Mouse (Mus musculus) MEL (cell line): ENCODE data around the gene Trpd52l3. TPM values are rescaled to one million over a fixed set of nuclear protein-coding genes. Genes with fewer than 3 reads are reported as not detected.
A peak's percentile ranks its signal among the peaks of the same experiment; 100 is the strongest.

Experiments
- DNase-seq: peaks from one replicate; pipeline ENCODE4 v3.0.0; 2011; ENCODE audit warnings: low read depth, low spot score
- H3K27ac ChIP-seq: 2 replicates; pipeline ENCODE4 v1.5.1; 2012; ENCODE audit warnings: low read depth, mild to moderate bottlenecking, control low read depth, low read length, moderate library complexity; ENCODE audit not compliant: control insufficient read depth
- H3K27me3 ChIP-seq, 2 experiments: fragments of 150-350 bp in 1 of 2; sonication (generic) in 1 of 2; 2 replicates each; pipeline ENCODE4 v1.6.1; 2012; ENCODE audit warnings: low read length in 2 of 2, mild to moderate bottlenecking in 2 of 2, improper control_type of control experiment in 1 of 2, moderate library complexity in 1 of 2; ENCODE audit not compliant: insufficient read depth in 2 of 2, control insufficient read depth in 1 of 2
- H3K36me3 ChIP-seq, 2 experiments: 2 replicates each; pipeline ENCODE4 v1.6.1; 2012 to 2014; ENCODE audit warnings: low read length in 2 of 2, improper control_type of control experiment in 1 of 2, inconsistent platforms in 1 of 2, mild to moderate bottlenecking in 1 of 2; ENCODE audit not compliant: insufficient read depth in 2 of 2, control insufficient read depth in 1 of 2
- H3K4me1 ChIP-seq, 2 experiments: fragments of 150-350 bp in 1 of 2; sonication (generic) in 1 of 2; 2 replicates each; pipeline ENCODE4 v1.6.1; 2012; ENCODE audit warnings: low read length in 2 of 2, improper control_type of control experiment in 1 of 2, mild to moderate bottlenecking in 1 of 2; ENCODE audit not compliant: insufficient read depth in 2 of 2, control insufficient read depth in 1 of 2
- H3K4me3 ChIP-seq, 2 experiments: fragments of 150-350 bp in 1 of 2; sonication (generic) in 1 of 2; 2 replicates each; pipeline ENCODE4 v1.5.1; 2012; ENCODE audit warnings: low read depth in 2 of 2, low read length in 2 of 2, mild to moderate bottlenecking in 2 of 2, moderate library complexity in 2 of 2, control low read depth in 1 of 2, improper control_type of control experiment in 1 of 2; ENCODE audit not compliant: control insufficient read depth in 1 of 2, insufficient read depth in 1 of 2
- H3K79me2 ChIP-seq: 2 replicates; pipeline ENCODE4 v1.6.1; 2012; ENCODE audit warnings: mild to moderate bottlenecking, low read length, moderate library complexity; ENCODE audit not compliant: control insufficient read depth, poor library complexity, insufficient read depth
- H3K9ac ChIP-seq: 2 replicates; pipeline ENCODE4 v1.6.1; 2012; ENCODE audit warnings: low read depth, mild to moderate bottlenecking, control low read depth, low read length, moderate library complexity; ENCODE audit not compliant: control insufficient read depth, poor library complexity, severe bottlenecking
- H3K9me3 ChIP-seq: fragments of 150-350 bp; sonication (generic); replicated peaks from 2 replicates; pipeline ENCODE4 v1.6.1; 2012; ENCODE audit warnings: mild to moderate bottlenecking, low read length, improper control_type of control experiment, moderate library complexity; ENCODE audit not compliant: insufficient read depth
- CHD2 ChIP-seq: IDR thresholded peaks from 2 replicates; pipeline ENCODE4 v1.6.1; 2011; ENCODE audit warnings: low read length, improper control_type of control experiment
- CTCF ChIP-seq, 3 experiments: IDR thresholded peaks in 2 of 3; conservative IDR thresholded peaks in 1 of 3; 2 replicates each; pipeline ENCODE4 v1.5.1; 2011 to 2012; ENCODE audit warnings: low read length in 3 of 3, low read depth in 2 of 3, mild to moderate bottlenecking in 2 of 3, improper control_type of control experiment in 1 of 3, inconsistent platforms in 1 of 3, mixed read lengths in 1 of 3, moderate library complexity in 1 of 3; ENCODE audit not compliant: control insufficient read depth in 1 of 3, insufficient read depth in 1 of 3, poor library complexity in 1 of 3, severe bottlenecking in 1 of 3
- E2F4 ChIP-seq: IDR thresholded peaks from 2 replicates; pipeline ENCODE4 v1.6.1; 2011; ENCODE audit warnings: low read depth, low read length, improper control_type of control experiment, borderline replicate concordance
- ELF1 ChIP-seq: IDR thresholded peaks from 2 replicates; pipeline ENCODE4 v1.6.1; 2014; ENCODE audit warnings: low read depth, mild to moderate bottlenecking, inconsistent platforms, low read length, improper control_type of control experiment, moderate library complexity
- EP300 ChIP-seq, 2 experiments: IDR thresholded peaks; 2 replicates each; pipeline ENCODE4 v1.6.1; 2011; ENCODE audit warnings: improper control_type of control experiment in 2 of 2, low read length in 2 of 2, low read depth in 1 of 2, mild to moderate bottlenecking in 1 of 2
- GATA1 ChIP-seq: IDR thresholded peaks from 2 replicates; pipeline ENCODE4 v1.6.1; 2011; ENCODE audit warnings: low read depth, low read length, improper control_type of control experiment
- HCFC1 ChIP-seq: IDR thresholded peaks from 2 replicates; pipeline ENCODE4 v1.6.1; 2012; ENCODE audit warnings: low read depth, mild to moderate bottlenecking, inconsistent platforms, low read length, improper control_type of control experiment, moderate library complexity
- JUND ChIP-seq: IDR thresholded peaks from 2 replicates; pipeline ENCODE4 v1.6.1; 2011; ENCODE audit warnings: low read depth, mild to moderate bottlenecking, improper control_type of control experiment, low read length
- MEF2A ChIP-seq: IDR thresholded peaks from 2 replicates; pipeline ENCODE4 v1.6.1; 2014; ENCODE audit warnings: low read depth, mild to moderate bottlenecking, inconsistent platforms, low read length, improper control_type of control experiment; ENCODE audit not compliant: poor library complexity, insufficient replicate concordance, severe bottlenecking; ENCODE audit errors: extremely low read depth
- MXI1 ChIP-seq: IDR thresholded peaks from 2 replicates; pipeline ENCODE4 v1.6.1; 2011; ENCODE audit warnings: mild to moderate bottlenecking, low read depth, low read length, improper control_type of control experiment
- MYC ChIP-seq: IDR thresholded peaks from 2 replicates; pipeline ENCODE4 v1.6.1; 2011; ENCODE audit warnings: low read depth, mild to moderate bottlenecking, low read length, improper control_type of control experiment, moderate library complexity
- NELFE ChIP-seq: IDR thresholded peaks from 2 replicates; pipeline ENCODE4 v1.6.1; 2011; ENCODE audit warnings: low read depth, low read length, improper control_type of control experiment
- NRF1 ChIP-seq: IDR thresholded peaks from 2 replicates; pipeline ENCODE4 v1.6.1; 2014; ENCODE audit warnings: low read depth, mild to moderate bottlenecking, inconsistent platforms, low read length, improper control_type of control experiment, moderate library complexity; ENCODE audit not compliant: poor library complexity, insufficient read depth, severe bottlenecking
- POLR2AphosphoS2 ChIP-seq: IDR thresholded peaks from 2 replicates; pipeline ENCODE4 v1.6.1; 2011; ENCODE audit warnings: low read length, improper control_type of control experiment
- POLR2AphosphoS5 ChIP-seq: IDR thresholded peaks from 2 replicates; pipeline ENCODE4 v1.6.1; 2012; ENCODE audit warnings: low read depth, borderline replicate concordance, mild to moderate bottlenecking, inconsistent platforms, low read length, moderate library complexity, mixed read lengths
- SIN3A ChIP-seq: IDR thresholded peaks from 2 replicates; pipeline ENCODE4 v1.6.1; 2012; ENCODE audit warnings: low read length, improper control_type of control experiment, inconsistent platforms
- TAL1 ChIP-seq: IDR thresholded peaks from 2 replicates; pipeline ENCODE4 v1.6.1; 2012; ENCODE audit warnings: mild to moderate bottlenecking, inconsistent platforms, low read length, moderate library complexity, mixed read lengths
- TBP ChIP-seq: IDR thresholded peaks from 2 replicates; pipeline ENCODE4 v1.8.0; 2011; ENCODE audit warnings: low read depth, low read length, improper control_type of control experiment
- UBTF ChIP-seq: IDR thresholded peaks from 2 replicates; pipeline ENCODE4 v1.6.1; 2012; ENCODE audit warnings: low read depth, mild to moderate bottlenecking, inconsistent platforms, low read length, improper control_type of control experiment, moderate library complexity, borderline replicate concordance; ENCODE audit not compliant: insufficient read depth
- ZMIZ1 ChIP-seq: IDR thresholded peaks from 2 replicates; pipeline ENCODE4 v1.6.1; 2012; ENCODE audit warnings: low read depth, mild to moderate bottlenecking, inconsistent platforms, low read length, improper control_type of control experiment, moderate library complexity
- ZNF384 ChIP-seq: IDR thresholded peaks from 2 replicates; pipeline ENCODE4 v1.6.1; 2012; ENCODE audit warnings: low read depth, mild to moderate bottlenecking, inconsistent platforms, low read length, improper control_type of control experiment
- polyA plus RNA-seq, 2 experiments: library from polyadenylated mRNA; stranded (reverse) in 1 of 2; unstranded in 1 of 2; fragments of >175 nt in 1 of 2; fragments of >200 nt in 1 of 2; gene quantifications; 2 replicates each; pipeline versions ENCODE4 v1.2.1 to v1.2.4; 2012; ENCODE audit warnings: low replicate concordance in 2 of 2, low read depth in 1 of 2; ENCODE audit not compliant: insufficient read length in 2 of 2, insufficient read depth in 1 of 2, missing spikeins in 1 of 2
- total RNA-seq: library from RNA; depleted of rRNA; stranded (reverse); fragments of 300-350 nt; gene quantifications from 2 replicates; pipeline ENCODE4 v1.2.3, GENCODE M21; 2012

Trpd52l3 gene
- total and polyA plus RNA-seq, 3 experiments = not detected

DNA sequence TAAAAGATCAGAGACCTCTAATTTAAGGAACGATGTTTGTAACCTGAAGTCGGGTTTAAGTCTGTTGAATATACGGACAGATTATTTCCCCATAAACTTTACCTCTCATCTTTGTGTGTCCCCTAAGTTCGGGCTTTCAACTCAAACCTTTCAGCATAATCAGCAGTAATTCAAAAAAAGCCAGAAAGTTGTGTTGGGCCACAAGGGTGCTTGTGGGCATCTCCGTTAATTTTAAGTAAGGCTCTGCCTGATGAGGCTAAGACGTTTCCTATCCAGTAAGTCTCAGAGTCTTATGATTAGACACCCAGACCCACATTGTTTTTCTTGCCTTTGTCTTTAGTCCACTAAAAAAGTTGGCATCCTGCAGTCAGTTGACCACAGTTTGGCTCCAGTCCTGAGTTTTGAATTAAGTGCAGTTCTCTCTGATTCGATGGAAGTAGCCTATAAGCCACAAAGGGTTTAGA is 27.9 kb downstream of the Trpd52l3 start (continued):
- TF ChIP-seq EP300 (IDR thresholded peaks at IDR 0.05; ENCODE audit: low read depth in 1 of 2, low read length in 2 of 2) (peak in 1 of 2 experiments; percentile 3; a peak in 1 of 4 replicates), UBTF (0 out of 2 replicates have a peak, but pooled peaks have one; percentile 40), NELFE (no peak; the same call in 1 of the 2 replicates), TAL1 (no peak), E2F4 (peak; percentile 49; the same call in 1 of the 2 replicates), GATA1 (no peak), TBP (peak; percentile 43; the same call in 1 of the 2 replicates), MYC (peak; percentile 63; the same call in 1 of the 2 replicates), MXI1 (peak; percentile 47; the same call in 1 of the 2 replicates), CTCF (IDR thresholded peaks at IDR 0.05 in 2 of 3, conservative IDR thresholded peaks at IDR 0.05 in 1 of 3; ENCODE audit: control insufficient read depth in 1 of 3, insufficient read depth in 1 of 3, low read depth in 2 of 3, low read length in 3 of 3, poor library complexity in 1 of 3, severe bottlenecking in 1 of 3) (no peak), JUND (peak; percentile 60; the same call in 1 of the 2 replicates), ZMIZ1 (0 out of 2 replicates have a peak, but pooled peaks have one; percentile 32), POLR2AphosphoS5 (no peak), POLR2AphosphoS2 (peak; percentile 53; the same call in 1 of the 2 replicates), HCFC1 (peak; percentile 30; the same call in 1 of the 2 replicates), SIN3A (peak; percentile 59)

DNA sequence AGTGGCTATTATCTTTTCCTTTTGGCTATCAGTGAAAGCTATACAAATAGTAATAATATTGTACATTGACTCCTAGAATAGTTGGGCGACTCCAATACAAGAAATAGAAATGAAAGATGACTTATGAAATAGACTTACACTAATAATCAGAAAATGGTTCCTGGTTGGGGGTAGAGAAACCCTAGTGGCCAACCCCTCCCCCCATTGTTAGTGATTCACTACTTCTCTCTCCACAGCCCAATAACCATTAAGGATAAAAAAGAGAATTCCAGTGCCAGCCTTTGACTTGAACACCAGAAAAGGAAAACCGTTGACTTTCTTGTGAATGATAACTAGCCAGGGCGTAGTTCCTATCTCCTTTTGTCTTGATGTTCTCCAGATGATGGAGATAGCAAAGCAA is 28.6 kb downstream of the Trpd52l3 start:
- Histone ChIP-seq H3K9ac (peak overlapping the region; percentile 93; the same call in 1 of the 2 replicates), H3K27me3 (no peaks in the 10 kb centered on the region), H3K4me3 (peak overlapping the region in 1 of 2 experiments; percentile 96; a peak in 2 of 4 replicates), H3K79me2 (peaks cover 56% of the 10 kb centered on the region), H3K4me1 (peaks cover 14 to 22% of the 10 kb centered on the region in 2 experiments), H3K27ac (no peak overlapping the region), H3K9me3 (no peaks in the 10 kb centered on the region), H3K36me3 (peaks cover 2 to 35% of the 10 kb centered on the region in 2 experiments; a peak in 2 of 4 replicates)
- TF ChIP-seq GATA1 (peak; percentile 56; the same call in 1 of the 2 replicates), CHD2 (peak; percentile 26; the same call in 1 of the 2 replicates), NRF1 (no peak), ZNF384 (no peak), MYC (no peak), ELF1 (0 out of 2 replicates have a peak, but pooled peaks have one; percentile 23), SIN3A (0 out of 2 replicates have a peak, but pooled peaks have one; percentile 6), MEF2A (no peak)
- peak; percentile 54 for DNase-seq
